9 mouse cellular contexts compared by ENCODE assay signal in genomic region chr12:86699965-86700926, GRCm38 (mm10). TPM values are rescaled to one million over a fixed set of nuclear protein-coding genes. Genes with fewer than 3 reads are reported as not detected.
DNase-seq lines count a peak whose midpoint lies in the region; ATAC-seq and TF ChIP-seq lines count a peak whose summit lies in the region.
"Had no signal": no experiment of that assay in that cellular context is flagged by ENCODE, and none has a peak within 500 bp of the region (broad histone marks: within the 10 kb centered on the region; RNA-seq: fewer than 3 reads in every experiment).

No protein-coding gene starts in this region.

- H3K36me3 ChIP-seq in forebrain, embryonic 11.5 days (ENCODE audit: control insufficient read depth, insufficient read depth, low read length): no peaks in the 10 kb centered on the region; the same call in 1 of the 2 replicates
- H3K36me3 ChIP-seq in neural tube, embryonic 14.5 days (ENCODE audit: control insufficient read depth, insufficient read depth, low read length): no peaks in the 10 kb centered on the region
- no peaks in the 10 kb centered on the region for H3K36me3 ChIP-seq in liver, postnatal 0 days (replicated peaks; ENCODE audit: insufficient read depth, low read length)
- no peaks in the 10 kb centered on the region for H3K36me3 ChIP-seq in kidney, embryonic 14.5 days (ENCODE audit: control insufficient read depth, insufficient read depth, low read length)

- H3K27ac ChIP-seq in forebrain, embryonic 11.5 days (ENCODE audit: low read depth, low read length): peak overlapping the region; percentile 55
- peak overlapping the region; percentile 70 for H3K27ac ChIP-seq in neural tube, embryonic 14.5 days (ENCODE audit: low read depth, low read length)
- no peak overlapping the region for H3K27ac ChIP-seq in liver, postnatal 0 days (ENCODE audit: low read depth)
- no peak overlapping the region for H3K27ac ChIP-seq in kidney, embryonic 14.5 days (ENCODE audit: low read depth, low read length)
- H3K27ac ChIP-seq: heart, embryonic 15.5 days had no signal

- H3K4me3 ChIP-seq in forebrain, embryonic 11.5 days (ENCODE audit: low read depth, low read length): no peak overlapping the region
- H3K4me3 ChIP-seq in neural tube, embryonic 14.5 days (ENCODE audit: low read depth, low read length): no peak overlapping the region
- H3K4me3 ChIP-seq in liver, postnatal 0 days (ENCODE audit: low read depth, low read length): no peak overlapping the region
- H3K4me3 ChIP-seq in kidney, embryonic 14.5 days (ENCODE audit: low read length): no peak overlapping the region
- H3K4me3 ChIP-seq: heart, embryonic 15.5 days had no signal

- no peak for TF ChIP-seq CTCF in liver, postnatal 0 days (IDR thresholded peaks at IDR 0.05; ENCODE audit: low read depth)

- H3K9ac ChIP-seq in forebrain, embryonic 11.5 days (ENCODE audit: low read length): peak overlapping the region; percentile 20; the same call in 1 of the 2 replicates
- H3K9ac ChIP-seq in neural tube, embryonic 14.5 days (replicated peaks; ENCODE audit: low read depth, low read length): peak overlapping the region; percentile 21; the same call in 1 of the 2 replicates
- no peak overlapping the region for H3K9ac ChIP-seq in liver, postnatal 0 days (replicated peaks)
- no peak overlapping the region for H3K9ac ChIP-seq in kidney, embryonic 14.5 days (ENCODE audit: low read depth, low read length)
- H3K9ac ChIP-seq: heart, embryonic 15.5 days had no signal

- no peaks in the 10 kb centered on the region for H3K9me3 ChIP-seq in forebrain, embryonic 11.5 days (ENCODE audit: control insufficient read depth, low read length)
- H3K9me3 ChIP-seq in neural tube, embryonic 14.5 days (ENCODE audit: control insufficient read depth, low read length): no peaks in the 10 kb centered on the region
- H3K9me3 ChIP-seq in liver, postnatal 0 days (ENCODE audit: low read length): no peaks in the 10 kb centered on the region
- peaks cover 7% of the 10 kb centered on the region; the same call in 1 of the 2 replicates for H3K9me3 ChIP-seq in kidney, embryonic 14.5 days (ENCODE audit: control insufficient read depth, low read length)
- H3K9me3 ChIP-seq: heart, embryonic 15.5 days had no signal

- H3K4me2 ChIP-seq in forebrain, embryonic 11.5 days (ENCODE audit: low read depth, low read length, severe bottlenecking): no peak overlapping the region
- 0 out of 2 replicates have a peak overlapping the region, but pooled peaks have one; percentile 14 for H3K4me2 ChIP-seq in neural tube, embryonic 14.5 days (ENCODE audit: low read depth, low read length)
- no peak overlapping the region for H3K4me2 ChIP-seq in liver, postnatal 0 days (ENCODE audit: low read depth, low read length)
- H3K4me2 ChIP-seq in kidney, embryonic 14.5 days (replicated peaks; ENCODE audit: low read depth, low read length): no peak overlapping the region
- H3K4me2 ChIP-seq: heart, embryonic 15.5 days had no signal

- WGBS in forebrain, embryonic 11.5 days: 40% methylated on average over 19 of the region's 19 CpGs
- 23% methylated on average over 19 of the region's 19 CpGs for WGBS in neural tube, embryonic 14.5 days
- 53% methylated on average over 19 of the region's 19 CpGs for WGBS in liver, postnatal 0 days (ENCODE audit: insufficient replicate concordance)
- WGBS in kidney, embryonic 14.5 days: 36% methylated on average over 19 of the region's 19 CpGs

- ATAC-seq in forebrain, embryonic 11.5 days (replicated peaks; ENCODE audit: low FRiP score): peak; percentile 65
- peak; percentile 62 for ATAC-seq in neural tube, embryonic 14.5 days (ENCODE audit: low read depth)
- no peak for ATAC-seq in liver, postnatal 0 days
- no peak for ATAC-seq in kidney, embryonic 14.5 days (ENCODE audit: low FRiP score, low TSS enrichment)

- TF ChIP-seq EP300 in liver, postnatal 0 days (IDR thresholded peaks at IDR 0.05; ENCODE audit: low read depth): no peak

- H3K4me1 ChIP-seq in forebrain, embryonic 11.5 days (replicated peaks; ENCODE audit: control insufficient read depth, insufficient read depth, low read length): peaks cover 6% of the 10 kb centered on the region; the same call in 1 of the 2 replicates
- peaks cover 5% of the 10 kb centered on the region; the same call in 1 of the 2 replicates for H3K4me1 ChIP-seq in neural tube, embryonic 14.5 days (ENCODE audit: control insufficient read depth, insufficient read depth, low read length)
- no peaks in the 10 kb centered on the region for H3K4me1 ChIP-seq in liver, postnatal 0 days (ENCODE audit: insufficient read depth)
- H3K4me1 ChIP-seq in kidney, embryonic 14.5 days (ENCODE audit: control insufficient read depth, insufficient read depth, low read length): 0 out of 2 replicates have a peak, but pooled peaks cover 2% of the 10 kb centered on the region

- DNase-seq in cerebellum, adult 9-11 months: peak; percentile 97
- no peak for DNase-seq in forebrain, embryonic 11.5 days (ENCODE audit: low spot score)
- DNase-seq in layer of hippocampus, adult 9-10 months (ENCODE audit: low spot score): peak; percentile 82
- no peak for DNase-seq in liver, postnatal 0 days
- no peak for DNase-seq in urinary bladder, adult 2 months (ENCODE audit: low spot score)
- no peak for DNase-seq in spleen, adult 12 weeks (ENCODE audit: low spot score)

- H3K27me3 ChIP-seq in forebrain, embryonic 11.5 days (ENCODE audit: control insufficient read depth, insufficient read depth, low read length): no peaks in the 10 kb centered on the region
- no peaks in the 10 kb centered on the region for H3K27me3 ChIP-seq in neural tube, embryonic 14.5 days (ENCODE audit: control insufficient read depth, insufficient read depth, low read length)
- no peaks in the 10 kb centered on the region for H3K27me3 ChIP-seq in liver, postnatal 0 days (ENCODE audit: insufficient read depth, low read length)
- H3K27me3 ChIP-seq in kidney, embryonic 14.5 days (ENCODE audit: control insufficient read depth, insufficient read depth, low read length): no peaks in the 10 kb centered on the region
- H3K27me3 ChIP-seq: heart, embryonic 15.5 days had no signal

RNA-seq across cellular contexts. Expression of gene Vash1, which starts 21.7 kb away (rescaled TPM):
- 23.5 and 25.5 TPM in 2 replicates for polyA plus RNA-seq in forebrain, embryonic 11.5 days (2014; fragmentation: Nextera tagmentation; extraction: Ambion mirVana)
- polyA plus RNA-seq in neural tube, embryonic 14.5 days (2014; fragmentation: Nextera tagmentation; extraction: Ambion mirVana): 24.7 and 30.2 TPM in 2 replicates
- polyA plus RNA-seq in liver, postnatal 0 days (2015; fragmentation: Nextera tagmentation; extraction: Ambion mirVana): 1.3 and 1.4 TPM in 2 replicates
- 1.3 and 1.8 TPM in 2 replicates for polyA plus RNA-seq in urinary bladder, adult 2 months (2012; rRNA removed)
- 8.4 and 9.6 TPM in 2 replicates for polyA plus RNA-seq in kidney, embryonic 14.5 days (2014; fragmentation: Nextera tagmentation; extraction: Ambion mirVana)

RNA-seq across cellular contexts. Expression of gene Angel1, which starts 26.0 kb away (rescaled TPM):
- polyA plus RNA-seq in forebrain, embryonic 11.5 days (2014; fragmentation: Nextera tagmentation; extraction: Ambion mirVana): 14.9 and 15.7 TPM in 2 replicates
- polyA plus RNA-seq in neural tube, embryonic 14.5 days (2014; fragmentation: Nextera tagmentation; extraction: Ambion mirVana): 10.0 and 12.1 TPM in 2 replicates
- polyA plus RNA-seq in liver, postnatal 0 days (2015; fragmentation: Nextera tagmentation; extraction: Ambion mirVana): 0.80 and 0.99 TPM in 2 replicates
- polyA plus RNA-seq in urinary bladder, adult 2 months (2012; rRNA removed): 6.7 and 6.9 TPM in 2 replicates
- polyA plus RNA-seq in kidney, embryonic 14.5 days (2014; fragmentation: Nextera tagmentation; extraction: Ambion mirVana): 7.9 and 10.2 TPM in 2 replicates

RNA-seq across cellular contexts. Expression of gene Lrrc74a, which starts 33.9 kb away (rescaled TPM):
- not detected in 2 replicates for polyA plus RNA-seq in forebrain, embryonic 11.5 days (2014; fragmentation: Nextera tagmentation; extraction: Ambion mirVana)
- not detected in 2 replicates for polyA plus RNA-seq in neural tube, embryonic 14.5 days (2014; fragmentation: Nextera tagmentation; extraction: Ambion mirVana)
- polyA plus RNA-seq in liver, postnatal 0 days (2015; fragmentation: Nextera tagmentation; extraction: Ambion mirVana): not detected in 2 replicates
- polyA plus RNA-seq in urinary bladder, adult 2 months (2012; rRNA removed): not detected in 2 replicates
- polyA plus RNA-seq in kidney, embryonic 14.5 days (2014; fragmentation: Nextera tagmentation; extraction: Ambion mirVana): not detected in 2 replicates
- polyA plus RNA-seq: heart, embryonic 15.5 days had no signal

Comparison
In these comparisons a context has a peak if more than half of its experiments do, and no peak if none do; other contexts are left out.
1. DNase-seq: peak in cerebellum, adult 9-11 months (single experiment) and layer of hippocampus, adult 9-10 months (single experiment); none in forebrain, embryonic 11.5 days (single experiment), liver, postnatal 0 days (single experiment), urinary bladder, adult 2 months (single experiment) and spleen, adult 12 weeks (single experiment).
2. ATAC-seq: peak in forebrain, embryonic 11.5 days (single experiment) and neural tube, embryonic 14.5 days (single experiment); none in liver, postnatal 0 days (single experiment) and kidney, embryonic 14.5 days (single experiment).
3. H3K27ac ChIP-seq: peak in forebrain, embryonic 11.5 days (single experiment) and neural tube, embryonic 14.5 days (single experiment); none in liver, postnatal 0 days (single experiment) and kidney, embryonic 14.5 days (single experiment).
4. H3K9ac ChIP-seq: peak in forebrain, embryonic 11.5 days (single experiment) and neural tube, embryonic 14.5 days (single experiment); none in liver, postnatal 0 days (single experiment) and kidney, embryonic 14.5 days (single experiment).